Mouse (Mus musculus): Measurements from ENCODE around the gene Prpf6.

Prpf6 gene

GRCm38 (mm10) chr2:181657441-181657840 is 65.8 kb downstream of the Prpf6 start:
- no peak for DNase-seq (ENCODE audit: low spot score)

- DNase-seq (ENCODE audit: low spot score), result no peak
Observed at GRCm38 (mm10) chr2:181658528-181658927, 66.9 kb downstream of the Prpf6 start.

- peak; percentile 63 for DNase-seq (ENCODE audit: low spot score)
Observed at GRCm38 (mm10) chr2:181658930-181659555, 67.4 kb downstream of the Prpf6 start.

GRCm38 (mm10) chr2:181659609-181660055 is 68.0 kb downstream of the Prpf6 start:
- peak; percentile 79 for DNase-seq (ENCODE audit: low spot score)

- no peak for DNase-seq (ENCODE audit: low spot score)
Observed at GRCm38 (mm10) chr2:181662620-181663297, 71.1 kb downstream of the Prpf6 start.

GRCm38 (mm10) chr2:181663298-181663630 is 71.6 kb downstream of the Prpf6 start:
- DNase-seq (ENCODE audit: low spot score), result no peak

GRCm38 (mm10) chr2:181670285-181670912 is 78.7 kb downstream of the Prpf6 start:
- no peak for DNase-seq (ENCODE audit: low spot score)

- no peak for DNase-seq (ENCODE audit: low spot score)
Observed at GRCm38 (mm10) chr2:181670913-181671311, 79.2 kb downstream of the Prpf6 start.

GRCm38 (mm10) chr2:181671326-181671725 is 79.7 kb downstream of the Prpf6 start, which contains the start of gene Sox18:
TSS of gene Sox18 (minus strand) at chr2:181671640.
- DNase-seq (ENCODE audit: low spot score), result no peak

GRCm38 (mm10) chr2:181671984-181672383 is 80.3 kb downstream of the Prpf6 start:
- no peak for DNase-seq (ENCODE audit: low spot score)

GRCm38 (mm10) chr2:181673501-181673900 is 81.8 kb downstream of the Prpf6 start:
- DNase-seq (ENCODE audit: low spot score), result no peak

GRCm38 (mm10) chr2:181674934-181675333 is 83.3 kb downstream of the Prpf6 start:
- DNase-seq (ENCODE audit: low spot score), result no peak

- peak; percentile 57 for DNase-seq (ENCODE audit: low spot score)
Observed at GRCm38 (mm10) chr2:181675454-181675853, 83.8 kb downstream of the Prpf6 start.

GRCm38 (mm10) chr2:181676424-181676823 is 84.8 kb downstream of the Prpf6 start:
- no peak for DNase-seq (ENCODE audit: low spot score)

GRCm38 (mm10) chr2:181677096-181677754 is 85.6 kb downstream of the Prpf6 start:
- no peak for DNase-seq (ENCODE audit: low spot score)

- no peak for DNase-seq (ENCODE audit: low spot score)
Observed at GRCm38 (mm10) chr2:181677755-181678098, 86.1 kb downstream of the Prpf6 start.

- DNase-seq (ENCODE audit: low spot score), result peak; percentile 75
Observed at GRCm38 (mm10) chr2:181678780-181679179, 87.1 kb downstream of the Prpf6 start.

- DNase-seq (ENCODE audit: low spot score), result peak; percentile 75
Observed at GRCm38 (mm10) chr2:181679951-181680715, 88.5 kb downstream of the Prpf6 start, which contains the start of gene Tcea2. TSS of gene Tcea2 (plus strand) at chr2:181680310.

GRCm38 (mm10) chr2:181680716-181681117 is 89.0 kb downstream of the Prpf6 start:
- DNase-seq (ENCODE audit: low spot score), result no peak

- no peak for DNase-seq (ENCODE audit: low spot score)
Observed at GRCm38 (mm10) chr2:181681978-181682377, 90.3 kb downstream of the Prpf6 start.

GRCm38 (mm10) chr2:181683381-181683780 is 91.7 kb downstream of the Prpf6 start:
- no peak for DNase-seq (ENCODE audit: low spot score)

- DNase-seq (ENCODE audit: low spot score), result no peak
Observed at GRCm38 (mm10) chr2:181684713-181685112, 93.0 kb downstream of the Prpf6 start.

All from urinary bladder, postnatal 14 days (tissue).